Mouse (Mus musculus): ENCODE results near the gene Vwa3a. TPM values are rescaled to one million over a fixed set of nuclear protein-coding genes. Genes with fewer than 3 reads are reported as not detected.
A peak's percentile ranks its signal among the peaks of the same experiment; 100 is the strongest.

Vwa3a gene
- total RNA-seq, 2 experiments from 2014 or later: 10.2 to 13.3 TPM

- peak; percentile 99 to 100 for DNase-seq (ENCODE audit: extremely low spot score in 1 of 2, low spot score in 1 of 2)
These were observed 96.6 kb downstream of the Vwa3a start for GRCm38 (mm10) chr7:120835449-120836359.

GRCm38 (mm10) chr7:120836361-120836760, 97.2 kb downstream of the Vwa3a start:
- DNase-seq (ENCODE audit: extremely low spot score in 1 of 2, low spot score in 1 of 2): no peak

GRCm38 (mm10) chr7:120838436-120839160, 99.5 kb downstream of the Vwa3a start:
- DNase-seq (ENCODE audit: extremely low spot score in 1 of 2, low spot score in 1 of 2): no peak

GRCm38 (mm10) chr7:120839786-120840185, 100.7 kb downstream of the Vwa3a start:
- no peak for DNase-seq (ENCODE audit: extremely low spot score in 1 of 2, low spot score in 1 of 2)

- DNase-seq (ENCODE audit: extremely low spot score in 1 of 2, low spot score in 1 of 2): peak in 1 of 2 experiments; percentile 70
These were observed 103.4 kb downstream of the Vwa3a start, which contains the start of gene Eef2k for GRCm38 (mm10) chr7:120842345-120843036. Eef2k (plus strand) TSS chr7:120842831.

GRCm38 (mm10) chr7:120843037-120843621, 104.0 kb downstream of the Vwa3a start:
- DNase-seq (ENCODE audit: extremely low spot score in 1 of 2, low spot score in 1 of 2): peak; percentile 76 to 77

- peak in 1 of 2 experiments; percentile 12 for DNase-seq (ENCODE audit: extremely low spot score in 1 of 2, low spot score in 1 of 2)
These were observed 104.8 kb downstream of the Vwa3a start for GRCm38 (mm10) chr7:120843852-120844435.

GRCm38 (mm10) chr7:120844689-120845088, 105.6 kb downstream of the Vwa3a start:
- no peak for DNase-seq (ENCODE audit: extremely low spot score in 1 of 2, low spot score in 1 of 2)

- DNase-seq (ENCODE audit: extremely low spot score in 1 of 2, low spot score in 1 of 2): no peak
These were observed 109.9 kb downstream of the Vwa3a start for GRCm38 (mm10) chr7:120848831-120849512.

- no peak for DNase-seq (ENCODE audit: extremely low spot score in 1 of 2, low spot score in 1 of 2)
These were observed 111.0 kb downstream of the Vwa3a start for GRCm38 (mm10) chr7:120850165-120850564.

Other genes with a start within 250 kb of the Vwa3a start
- 100 to 1,000 TPM; 222 to 250 TPM for gene Uqcrc2, start 104.1 kb upstream of the Vwa3a start, total RNA-seq (2021)
- not detected for gene Pdzd9, start 69.0 kb upstream of the Vwa3a start, total RNA-seq (2021)
- 10 to 100 TPM; 77.8 to 79.9 TPM for gene Mosmo, start 61.7 kb upstream of the Vwa3a start, total RNA-seq (2021)
- gene Gm5737, start 73.0 kb downstream of the Vwa3a start, total RNA-seq (2021): not detected
- gene Eef2k, start 103.5 kb downstream of the Vwa3a start, total RNA-seq (2021): 10 to 100 TPM; 25.7 to 30.4 TPM
- 10 to 100 TPM; 24.7 to 28.2 TPM for gene Polr3e, start 178.4 kb downstream of the Vwa3a start, total RNA-seq (2021)
- 1 to 10 TPM; 2.9 to 4.5 TPM for gene Cdr2, start 243.0 kb downstream of the Vwa3a start, total RNA-seq (2021)
- gene Mfsd13b, start 243.2 kb downstream of the Vwa3a start, total RNA-seq (2021): 1 to 10 TPM in 1 of 2 experiments, under 1 TPM in 1; 0.68 to 1.1 TPM